ENCODE assay signal across 22 mouse cellular contexts in the genomic region with DNA sequence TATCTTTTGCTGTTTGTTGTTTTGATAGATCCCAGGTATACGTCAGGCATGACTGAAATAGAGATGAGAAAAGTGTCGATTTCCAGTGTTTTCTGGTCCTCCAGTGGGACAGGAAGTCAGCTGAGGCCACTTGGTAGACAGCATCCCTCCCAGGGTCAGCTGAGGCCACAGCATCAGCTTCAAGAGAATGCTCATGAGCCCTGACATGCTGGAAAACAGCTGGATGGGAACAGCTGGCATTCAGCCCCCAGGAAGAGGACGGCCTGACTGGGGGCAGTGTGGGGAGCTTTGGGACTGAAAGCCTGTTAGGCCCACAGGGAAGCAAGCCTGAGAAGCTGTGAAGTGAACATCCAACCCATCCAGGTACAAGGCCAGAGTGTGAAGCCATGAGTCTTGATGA. TPM values are rescaled to one million over a fixed set of nuclear protein-coding genes. Genes with fewer than 3 reads are reported as not detected.
DNase-seq lines count a peak whose midpoint lies in the region; TF ChIP-seq lines count a peak whose summit lies in the region.
"Had no signal": no experiment of that assay in that cellular context is flagged by ENCODE, and none has a peak within 500 bp of the region (broad histone marks: within the 10 kb centered on the region; RNA-seq: fewer than 3 reads in every experiment).

No protein-coding gene starts in this region.

- H3K4me3 ChIP-seq in kidney, adult 2 months (ENCODE audit: insufficient read depth, low read depth, low read length), result no peak overlapping the region
- H3K4me3 ChIP-seq: embryonic facial prominence, embryonic 15.5 days; hindbrain, embryonic 13.5 days; limb, embryonic 10.5 days; liver, embryonic 15.5 days; megakaryocyte, embryonic 14.5 days; midbrain, embryonic 13.5 days; neural tube, embryonic 12.5 days had no signal

- no peaks in the 10 kb centered on the region for H3K27me3 ChIP-seq in kidney, adult 2 months (replicated peaks; ENCODE audit: control insufficient read depth, insufficient read depth, low read length)
- H3K27me3 ChIP-seq: embryonic facial prominence, embryonic 15.5 days; midbrain, embryonic 13.5 days; neural tube, embryonic 12.5 days; Patski had no signal

- 56% methylated on average over 3 of the region's 3 CpGs for WGBS in kidney, adult 2 months

- TF ChIP-seq POLR2A in kidney, adult 2 months (IDR thresholded peaks at IDR 0.05; ENCODE audit: low read depth, low read length), result no peak

- TF ChIP-seq CTCF in kidney, adult 2 months (conservative IDR thresholded peaks at IDR 0.05; ENCODE audit: insufficient read depth, insufficient read length, low read depth, low read length), result no peak

- H3K4me1 ChIP-seq in kidney, adult 2 months (ENCODE audit: control insufficient read depth, insufficient read depth, low read length), result no peaks in the 10 kb centered on the region; the same call in 1 of the 2 replicates
- H3K4me1 ChIP-seq: midbrain, embryonic 13.5 days had no signal

- H3K36me3 ChIP-seq in kidney, adult 2 months (ENCODE audit: control insufficient read depth, insufficient read depth, low read length), result no peaks in the 10 kb centered on the region
- H3K36me3 ChIP-seq: embryonic facial prominence, embryonic 15.5 days; G1E; hindbrain, embryonic 13.5 days; limb, embryonic 10.5 days; liver, embryonic 15.5 days; midbrain, embryonic 13.5 days; neural tube, embryonic 12.5 days had no signal

- H3K27ac ChIP-seq in kidney, adult 2 months (ENCODE audit: insufficient read depth, low read depth, low read length), result no peak overlapping the region
- H3K27ac ChIP-seq: embryonic facial prominence, embryonic 15.5 days; hindbrain, embryonic 13.5 days; limb, embryonic 10.5 days; liver, embryonic 15.5 days; midbrain, embryonic 13.5 days; neural tube, embryonic 12.5 days had no signal

- peak; percentile 36 for DNase-seq in gastrocnemius, postnatal 25 days
- no peak for DNase-seq in gastrocnemius, adult 8-10 months (ENCODE audit: low spot score in 2 of 2)
- peak; percentile 32 for DNase-seq in kidney, adult 2 months
- no peak for DNase-seq in kidney, adult 11 months
- peak; percentile 52 for DNase-seq in lung, postnatal 10 days
- DNase-seq in lung, postnatal 14 days, result no peak
- no peak for DNase-seq in left cerebral cortex, postnatal 4 days
- DNase-seq: adrenal gland, postnatal 36 days; cerebellum, adult 11 months; cerebellum, adult 9-11 months; kidney, adult 8-10 months; liver; right cerebral cortex, postnatal 25 days had no signal

- intact Hi-C loops in left cerebral cortex, postnatal 4 days (cut with DNase I), result no loop called here

RNA-seq across cellular contexts. Expression of a gene that starts 38.6 kb away (rescaled TPM):
- total RNA-seq in gastrocnemius, postnatal 25 days (2021), result 10 to 100 TPM; 42.7 to 67.5 TPM
- 10 to 100 TPM; 44.2 to 62.0 (median 46.1) TPM for total RNA-seq in gastrocnemius, adult 8-10 months (2022)
- 33.5 and 37.0 TPM in 2 replicates for polyA plus RNA-seq in kidney, adult 2 months (2012; rRNA removed)
- 10 to 100 TPM; 16.0 to 20.4 TPM for total RNA-seq in left cerebral cortex, postnatal 4 days (2021)

Comparison
In these comparisons a context has a peak if more than half of its experiments do, and no peak if none do; other contexts are left out.
1. DNase-seq: peak in gastrocnemius, postnatal 25 days (single experiment), kidney, adult 2 months (single experiment) and lung, postnatal 10 days (single experiment); none in gastrocnemius, adult 8-10 months (0 of 2), kidney, adult 11 months (single experiment), lung, postnatal 14 days (single experiment) and left cerebral cortex, postnatal 4 days (single experiment).